Mouse (Mus musculus) MEL (cell line): ENCODE data around the gene Dmrtc1a. TPM values are rescaled to one million over a fixed set of nuclear protein-coding genes. Genes with fewer than 3 reads are reported as not detected.
"Not testable (repeated sequence)": the region's sequence is repeated elsewhere in the genome, so short reads cannot be mapped to it uniquely, and the experiment has no call there.

Experiments used
- DNase-seq: peaks from one replicate; pipeline ENCODE4 v3.0.0; 2011; ENCODE audit warnings: low read depth, low spot score
- H3K27ac ChIP-seq: 2 replicates; pipeline ENCODE4 v1.5.1; 2012; ENCODE audit warnings: low read depth, mild to moderate bottlenecking, control low read depth, low read length, moderate library complexity; ENCODE audit not compliant: control insufficient read depth
- H3K27me3 ChIP-seq, 2 experiments: fragments of 150-350 bp in 1 of 2; sonication (generic) in 1 of 2; 2 replicates each; pipeline ENCODE4 v1.6.1; 2012; ENCODE audit warnings: low read length in 2 of 2, mild to moderate bottlenecking in 2 of 2, improper control_type of control experiment in 1 of 2, moderate library complexity in 1 of 2; ENCODE audit not compliant: insufficient read depth in 2 of 2, control insufficient read depth in 1 of 2
- H3K36me3 ChIP-seq, 2 experiments: 2 replicates each; pipeline ENCODE4 v1.6.1; 2012 to 2014; ENCODE audit warnings: low read length in 2 of 2, improper control_type of control experiment in 1 of 2, inconsistent platforms in 1 of 2, mild to moderate bottlenecking in 1 of 2; ENCODE audit not compliant: insufficient read depth in 2 of 2, control insufficient read depth in 1 of 2
- H3K4me1 ChIP-seq, 2 experiments: fragments of 150-350 bp in 1 of 2; sonication (generic) in 1 of 2; 2 replicates each; pipeline ENCODE4 v1.6.1; 2012; ENCODE audit warnings: low read length in 2 of 2, improper control_type of control experiment in 1 of 2, mild to moderate bottlenecking in 1 of 2; ENCODE audit not compliant: insufficient read depth in 2 of 2, control insufficient read depth in 1 of 2
- H3K4me3 ChIP-seq, 2 experiments: fragments of 150-350 bp in 1 of 2; sonication (generic) in 1 of 2; 2 replicates each; pipeline ENCODE4 v1.5.1; 2012; ENCODE audit warnings: low read depth in 2 of 2, low read length in 2 of 2, mild to moderate bottlenecking in 2 of 2, moderate library complexity in 2 of 2, control low read depth in 1 of 2, improper control_type of control experiment in 1 of 2; ENCODE audit not compliant: control insufficient read depth in 1 of 2, insufficient read depth in 1 of 2
- H3K79me2 ChIP-seq: 2 replicates; pipeline ENCODE4 v1.6.1; 2012; ENCODE audit warnings: mild to moderate bottlenecking, low read length, moderate library complexity; ENCODE audit not compliant: control insufficient read depth, poor library complexity, insufficient read depth
- H3K9ac ChIP-seq: 2 replicates; pipeline ENCODE4 v1.6.1; 2012; ENCODE audit warnings: low read depth, mild to moderate bottlenecking, control low read depth, low read length, moderate library complexity; ENCODE audit not compliant: control insufficient read depth, poor library complexity, severe bottlenecking
- H3K9me3 ChIP-seq: fragments of 150-350 bp; sonication (generic); replicated peaks from 2 replicates; pipeline ENCODE4 v1.6.1; 2012; ENCODE audit warnings: mild to moderate bottlenecking, low read length, improper control_type of control experiment, moderate library complexity; ENCODE audit not compliant: insufficient read depth
- CHD2 ChIP-seq: IDR thresholded peaks from 2 replicates; pipeline ENCODE4 v1.6.1; 2011; ENCODE audit warnings: low read length, improper control_type of control experiment
- ELF1 ChIP-seq: IDR thresholded peaks from 2 replicates; pipeline ENCODE4 v1.6.1; 2014; ENCODE audit warnings: low read depth, mild to moderate bottlenecking, inconsistent platforms, low read length, improper control_type of control experiment, moderate library complexity
- KAT2A ChIP-seq: conservative IDR thresholded peaks from 2 replicates; pipeline ENCODE4 v1.6.1; 2012; ENCODE audit warnings: low read depth, low read length, improper control_type of control experiment, inconsistent platforms
- MAFK ChIP-seq: IDR thresholded peaks from 2 replicates; pipeline ENCODE4 v1.6.1; 2011; ENCODE audit warnings: low read depth, mild to moderate bottlenecking, low read length, improper control_type of control experiment, borderline replicate concordance
- MYB ChIP-seq: IDR thresholded peaks from 2 replicates; pipeline ENCODE4 v1.6.1; 2011; ENCODE audit warnings: mild to moderate bottlenecking, low read depth, low read length, improper control_type of control experiment
- RAD21 ChIP-seq: IDR thresholded peaks from 2 replicates; pipeline ENCODE4 v1.6.1; 2011; ENCODE audit warnings: mild to moderate bottlenecking, low read depth, low read length, improper control_type of control experiment
- TBP ChIP-seq: IDR thresholded peaks from 2 replicates; pipeline ENCODE4 v1.8.0; 2011; ENCODE audit warnings: low read depth, low read length, improper control_type of control experiment
- UBTF ChIP-seq: IDR thresholded peaks from 2 replicates; pipeline ENCODE4 v1.6.1; 2012; ENCODE audit warnings: low read depth, mild to moderate bottlenecking, inconsistent platforms, low read length, improper control_type of control experiment, moderate library complexity, borderline replicate concordance; ENCODE audit not compliant: insufficient read depth
- USF1 ChIP-seq: IDR thresholded peaks from 2 replicates; pipeline ENCODE4 v1.6.1; 2014; ENCODE audit warnings: low read depth, mild to moderate bottlenecking, inconsistent platforms, low read length, improper control_type of control experiment, moderate library complexity
- ZMIZ1 ChIP-seq: IDR thresholded peaks from 2 replicates; pipeline ENCODE4 v1.6.1; 2012; ENCODE audit warnings: low read depth, mild to moderate bottlenecking, inconsistent platforms, low read length, improper control_type of control experiment, moderate library complexity
- polyA plus RNA-seq, 2 experiments: library from polyadenylated mRNA; stranded (reverse) in 1 of 2; unstranded in 1 of 2; fragments of >175 nt in 1 of 2; fragments of >200 nt in 1 of 2; gene quantifications; 2 replicates each; pipeline versions ENCODE4 v1.2.1 to v1.2.4; 2012; ENCODE audit warnings: low replicate concordance in 2 of 2, low read depth in 1 of 2; ENCODE audit not compliant: insufficient read length in 2 of 2, insufficient read depth in 1 of 2, missing spikeins in 1 of 2
- total RNA-seq: library from RNA; depleted of rRNA; stranded (reverse); fragments of 300-350 nt; gene quantifications from 2 replicates; pipeline ENCODE4 v1.2.3, GENCODE M21; 2012; rRNA removed

Gene Dmrtc1a
- total RNA-seq (not detected in 2 replicates), polyA plus RNA-seq (not detected)

DNA sequence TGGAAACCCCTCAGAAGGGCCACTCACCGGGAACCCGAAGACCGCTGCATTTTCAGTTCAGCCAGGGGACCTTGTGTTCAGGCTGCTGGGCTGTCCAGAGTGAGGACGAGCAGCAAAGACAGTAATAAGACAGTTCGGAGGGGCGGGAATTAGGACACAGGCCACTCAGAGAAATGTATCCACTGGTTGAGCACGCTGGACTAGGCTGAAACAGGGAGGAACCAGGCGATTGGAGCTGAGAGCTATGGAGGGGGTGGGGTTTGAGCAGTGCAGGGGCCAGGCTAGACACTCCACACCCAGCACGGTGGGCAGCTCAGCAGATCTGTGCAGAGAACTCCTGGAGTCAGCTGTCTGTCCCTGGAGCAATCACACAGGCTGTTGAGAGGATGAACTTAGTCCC is at the start of gene Dmrtc1a, which contains the start of gene 1700011M02Rik:
Gene Dmrtc1a, minus strand, starts transcription at position 101 of the 400 bp plus-strand sequence.
Gene 1700011M02Rik, plus strand, starts transcription at position 319 of the 400 bp plus-strand sequence.
- not testable (repeated sequence) for H3K27me3 ChIP-seq, H3K4me3 ChIP-seq, H3K4me1 ChIP-seq, H3K9me3 ChIP-seq, H3K36me3 ChIP-seq, H3K79me2 ChIP-seq, H3K9ac ChIP-seq, H3K27ac ChIP-seq, DNase-seq

DNA sequence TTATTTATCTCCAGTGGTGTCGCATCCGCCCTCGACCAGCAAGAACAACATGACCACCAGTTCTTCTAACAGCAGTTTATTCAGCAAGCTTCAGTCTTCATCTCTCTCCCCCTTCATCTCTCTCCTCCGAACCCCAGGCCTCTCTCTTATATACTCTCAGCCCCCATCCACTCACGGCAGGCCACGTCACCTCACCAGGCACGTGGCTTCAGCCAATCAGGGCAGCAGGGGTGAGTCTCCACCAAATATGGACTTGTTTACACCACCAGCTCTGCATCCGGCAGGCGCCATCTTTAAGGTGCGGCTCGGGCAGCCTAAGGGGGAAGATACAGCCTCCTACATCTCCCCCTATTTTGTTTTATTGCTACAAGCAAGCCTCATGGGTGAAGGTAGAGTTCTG is 41.6 kb upstream of the Dmrtc1a start:
- not testable (repeated sequence) for H3K9ac ChIP-seq, DNase-seq, H3K79me2 ChIP-seq, H3K9me3 ChIP-seq, H3K4me1 ChIP-seq, H3K4me3 ChIP-seq, H3K27me3 ChIP-seq, H3K36me3 ChIP-seq, H3K27ac ChIP-seq

DNA sequence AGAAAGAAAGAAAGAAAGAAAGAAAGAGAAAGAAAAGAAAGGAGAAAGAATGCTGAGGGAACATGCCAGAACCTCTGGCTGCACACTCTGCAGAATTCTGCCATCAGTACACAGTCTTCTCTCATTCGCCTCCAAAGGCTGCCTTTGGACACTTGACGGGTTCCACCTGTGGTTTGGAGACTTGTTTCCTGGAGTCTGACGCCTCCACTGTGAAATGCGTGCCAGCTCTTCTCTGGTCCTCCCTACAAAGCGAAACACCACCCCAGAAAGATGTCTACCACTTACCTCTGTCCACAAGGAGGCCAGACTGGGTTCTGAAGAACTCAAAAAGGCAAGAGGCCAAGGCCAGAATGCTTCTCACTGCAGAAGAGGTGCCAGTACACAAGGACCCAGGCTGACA is 28.3 kb upstream of the Dmrtc1a start:
- H3K27me3 ChIP-seq, result no peaks in the 10 kb centered on the region
- no peaks in the 10 kb centered on the region for H3K4me1 ChIP-seq
- TF ChIP-seq USF1, result no peak
- TF ChIP-seq MAFK, result no peak
- TF ChIP-seq UBTF, result no peak
- TF ChIP-seq MYB, result no peak
- no peak for TF ChIP-seq KAT2A
- TF ChIP-seq TBP, result no peak
- no peak for TF ChIP-seq RAD21
- no peak for TF ChIP-seq CHD2
- no peak overlapping the region for H3K4me3 ChIP-seq
- H3K9me3 ChIP-seq, result no peaks in the 10 kb centered on the region
- no peak overlapping the region for H3K9ac ChIP-seq
- H3K36me3 ChIP-seq, result no peaks in the 10 kb centered on the region
- H3K27ac ChIP-seq, result no peak overlapping the region
- no peaks in the 10 kb centered on the region for H3K79me2 ChIP-seq
- no peak for DNase-seq

GRCm38 (mm10) chrX:102934395-102934764 is 25.9 kb upstream of the Dmrtc1a start:
- H3K4me3 ChIP-seq, result no peak overlapping the region
- H3K27me3 ChIP-seq, result no peaks in the 10 kb centered on the region
- H3K9ac ChIP-seq, result no peak overlapping the region
- no peaks in the 10 kb centered on the region for H3K36me3 ChIP-seq
- no peak for DNase-seq
- H3K4me1 ChIP-seq, result no peaks in the 10 kb centered on the region
- TF ChIP-seq ZMIZ1 (no peak), ELF1 (no peak)
- H3K27ac ChIP-seq, result no peak overlapping the region
- H3K79me2 ChIP-seq, result no peaks in the 10 kb centered on the region
- H3K9me3 ChIP-seq, result no peaks in the 10 kb centered on the region
